Mouse (Mus musculus) olfactory bulb, adult 2 months (tissue): ENCODE measurements around the gene Ccl27a.

Source experiments
- CTCF ChIP-seq: fragments of 200-500 bp; IDR thresholded peaks from 2 replicates; pipeline ENCODE4 v1.5.1; 2012; ENCODE audit warnings: low read depth, mild to moderate bottlenecking, low read length, moderate library complexity; ENCODE audit not compliant: insufficient read depth
- POLR2A ChIP-seq: fragments of 200-500 bp; IDR thresholded peaks from 2 replicates; pipeline ENCODE4 v1.6.1; 2012; ENCODE audit warnings: mild to moderate bottlenecking, low read depth, low read length, moderate library complexity; ENCODE audit not compliant: insufficient read depth

DNA sequence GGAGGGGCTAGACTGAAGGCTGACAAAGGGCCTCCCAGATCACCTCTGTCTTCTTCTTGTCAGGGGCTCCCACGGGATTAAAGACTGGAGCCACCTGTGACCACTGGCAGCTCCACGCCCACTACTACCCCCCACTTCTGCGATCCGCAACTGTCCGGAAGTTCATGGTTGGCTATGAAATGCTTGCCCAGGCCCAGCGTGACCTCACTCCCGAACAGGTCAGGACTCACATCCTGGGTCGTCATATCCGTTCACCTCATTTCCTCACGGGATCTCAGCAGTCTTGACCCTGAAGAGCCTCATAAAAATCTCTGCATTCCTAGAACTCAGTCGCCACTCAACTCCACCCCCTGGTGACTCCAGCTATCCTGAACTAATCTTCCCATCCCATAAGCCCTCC, 16.0 kb downstream of the Ccl27a start:
- TF ChIP-seq CTCF (no peak), POLR2A (no peak)
